Mouse (Mus musculus): Measurements from ENCODE around the gene Gm14214. TPM values are rescaled to one million over a fixed set of nuclear protein-coding genes. Genes with fewer than 3 reads are reported as not detected.

The Gm14214 gene
- not detected for total RNA-seq (2021)
- long read RNA-seq, experiment 1 = 0 reads
- long read RNA-seq, experiment 2 = 0 reads

GRCm38 (mm10) chr2:154769930-154770329 lies at the start of gene Gm14214:
Gene Gm14214 (minus strand): TSS chr2:154770030.
- no peak for DNase-seq

DNA sequence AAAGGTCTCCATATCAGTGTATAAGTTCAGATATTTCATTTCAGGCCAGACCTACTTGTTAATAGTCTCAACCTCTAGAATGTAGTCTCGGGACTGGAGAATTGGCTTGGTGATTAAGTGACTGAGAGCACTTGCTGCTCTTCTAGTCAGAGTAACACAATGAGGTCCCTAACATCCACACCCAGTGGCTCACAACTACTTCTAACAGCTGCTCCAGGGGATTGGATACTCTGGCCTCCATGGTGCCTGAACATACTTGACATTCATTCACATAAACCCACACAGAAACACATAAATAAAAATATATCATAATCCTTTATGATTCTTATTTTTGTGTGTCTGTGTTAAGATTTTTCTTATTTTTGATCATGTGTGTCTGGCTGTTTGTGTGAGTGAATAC lies 48.8 kb upstream of the Gm14214 start:
- no peak for DNase-seq

DNA sequence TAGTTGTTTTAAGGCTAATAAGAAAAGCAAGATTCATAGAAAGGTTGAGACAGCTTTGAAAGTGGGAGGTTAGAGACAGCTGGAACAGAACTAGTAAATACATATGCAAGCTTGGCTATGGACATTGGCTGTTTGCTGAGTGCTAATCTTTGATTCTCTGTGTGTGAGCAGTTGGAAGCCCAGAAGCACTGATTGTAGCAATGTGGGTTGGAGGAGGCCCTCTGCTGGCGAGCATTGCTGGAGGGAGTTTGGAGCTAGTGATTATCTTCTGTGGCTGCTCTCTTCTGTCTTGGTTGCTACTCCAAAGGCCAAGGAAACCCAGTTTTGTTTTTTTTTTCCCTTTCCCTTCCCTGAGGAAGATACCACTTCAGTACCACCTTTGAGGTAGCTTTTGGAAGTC lies 48.0 kb upstream of the Gm14214 start:
- peak; percentile 33 to 62 for DNase-seq

DNA sequence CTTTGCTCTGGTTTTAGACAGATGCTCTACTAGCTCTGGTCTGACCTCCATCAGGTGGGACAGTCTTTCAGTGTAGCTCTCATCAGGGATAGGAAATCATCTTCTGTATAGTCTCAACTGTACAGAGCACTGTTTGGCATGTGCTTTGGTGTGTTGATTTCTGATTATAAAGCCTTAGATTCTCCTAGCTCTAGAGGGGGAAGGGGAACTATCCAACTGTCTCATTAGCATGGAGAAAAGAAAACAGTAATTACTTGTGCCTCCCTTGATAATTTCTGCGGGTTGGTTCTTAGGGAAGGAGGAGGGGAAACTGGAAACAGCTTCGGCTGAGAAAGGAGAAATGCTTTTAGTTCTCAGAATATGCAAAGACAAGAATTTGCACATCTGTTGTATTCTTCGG lies 47.3 kb upstream of the Gm14214 start:
- no peak for DNase-seq

DNA sequence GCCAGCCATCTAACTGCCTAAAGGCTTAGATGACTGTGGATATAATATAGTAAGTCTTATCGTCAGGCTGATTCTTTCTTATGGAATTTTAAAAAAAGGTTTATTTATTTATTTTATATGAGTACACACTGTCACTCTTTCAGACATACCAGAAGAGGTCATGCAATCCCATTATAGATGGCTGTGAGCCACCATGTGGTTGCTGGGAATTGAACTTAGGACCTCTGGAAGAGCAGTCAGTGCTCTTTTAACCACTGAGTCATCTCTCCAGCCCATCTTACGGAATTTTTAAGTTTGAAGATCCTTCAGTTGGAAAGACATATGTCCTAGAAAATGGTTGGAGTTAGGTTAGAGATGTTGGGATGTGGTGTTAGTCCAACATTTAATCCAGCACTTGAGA lies 43.6 kb upstream of the Gm14214 start:
- no peak for DNase-seq

GRCm38 (mm10) chr2:154810821-154811220 lies 41.0 kb upstream of the Gm14214 start:
- no peak for DNase-seq

GRCm38 (mm10) chr2:154809107-154809762 lies 39.4 kb upstream of the Gm14214 start:
- peak; percentile 38 to 63 for DNase-seq

- no peak for DNase-seq
Observed at GRCm38 (mm10) chr2:154807689-154808088, 37.9 kb upstream of the Gm14214 start.

DNA sequence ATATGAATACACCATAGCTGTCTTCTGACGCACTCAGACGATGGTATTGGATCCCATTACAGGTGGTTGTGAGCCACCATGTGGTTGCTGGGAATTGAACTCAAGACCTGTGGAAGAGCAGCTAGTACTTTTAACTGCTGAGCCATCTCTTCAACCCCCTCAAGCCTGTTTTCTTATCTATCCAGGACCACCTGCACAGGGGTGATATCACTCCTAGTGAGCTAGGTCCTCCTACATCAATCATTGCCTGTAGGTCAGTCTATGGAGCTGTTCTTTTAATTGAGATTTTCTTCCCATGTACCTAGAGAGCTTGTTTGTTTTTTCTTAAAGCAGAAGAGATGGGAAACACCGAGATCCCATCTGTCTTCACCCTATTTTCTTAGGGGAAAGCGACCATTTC lies 34.0 kb upstream of the Gm14214 start:
- DNase-seq = no peak

DNA sequence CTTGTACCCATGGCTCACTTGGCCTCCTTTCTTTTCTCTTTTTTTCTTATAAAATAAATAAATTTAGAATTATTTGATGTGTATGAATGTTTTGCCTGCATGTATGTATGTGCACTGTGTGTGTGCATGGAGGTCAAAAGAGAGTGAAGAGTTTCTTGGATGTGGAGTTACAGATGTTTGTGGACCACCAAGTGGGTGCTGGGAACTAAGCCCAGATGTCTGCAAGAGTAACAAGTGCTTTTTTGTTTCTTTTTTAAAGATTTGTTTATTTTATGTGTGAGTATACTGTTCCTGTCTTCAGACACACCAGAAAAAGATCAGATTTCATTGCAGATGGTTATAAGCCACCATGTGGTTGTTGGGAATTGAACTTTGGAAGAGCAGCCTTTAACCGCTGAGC lies 33.5 kb upstream of the Gm14214 start:
- no peak for DNase-seq

- peak; percentile 86 to 91 for DNase-seq
Observed at GRCm38 (mm10) chr2:154791661-154792642, 22.1 kb upstream of the Gm14214 start.

GRCm38 (mm10) chr2:154790656-154791483 lies 21.0 kb upstream of the Gm14214 start, which contains the start of the genes Raly and a:
Gene Raly (plus strand): TSS chr2:154791096.
Gene a (plus strand): TSS chr2:154791402.
- peak; percentile 95 to 99 for DNase-seq

GRCm38 (mm10) chr2:154789977-154790655 lies 20.3 kb upstream of the Gm14214 start:
- DNase-seq = no peak

DNA sequence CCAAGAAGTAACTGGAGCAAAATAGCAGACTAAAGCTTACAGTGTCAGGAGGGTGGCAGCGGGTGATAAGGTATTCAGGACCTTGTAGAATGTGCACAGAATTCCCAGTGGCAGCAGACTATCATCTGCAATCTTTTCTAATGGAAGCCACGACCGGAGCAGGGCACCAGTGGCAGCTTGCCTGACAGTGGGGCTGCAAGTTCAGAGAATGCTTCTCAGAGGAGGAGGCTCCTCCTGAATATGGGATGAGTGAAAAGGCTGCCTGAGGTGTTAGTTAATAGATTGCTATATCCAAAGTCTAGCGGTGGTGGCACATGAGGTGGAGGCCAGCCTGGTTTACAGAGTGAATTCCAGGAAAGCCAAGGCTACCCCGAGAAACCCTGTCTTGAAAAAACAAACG lies 19.6 kb upstream of the Gm14214 start:
- no peak for DNase-seq

DNA sequence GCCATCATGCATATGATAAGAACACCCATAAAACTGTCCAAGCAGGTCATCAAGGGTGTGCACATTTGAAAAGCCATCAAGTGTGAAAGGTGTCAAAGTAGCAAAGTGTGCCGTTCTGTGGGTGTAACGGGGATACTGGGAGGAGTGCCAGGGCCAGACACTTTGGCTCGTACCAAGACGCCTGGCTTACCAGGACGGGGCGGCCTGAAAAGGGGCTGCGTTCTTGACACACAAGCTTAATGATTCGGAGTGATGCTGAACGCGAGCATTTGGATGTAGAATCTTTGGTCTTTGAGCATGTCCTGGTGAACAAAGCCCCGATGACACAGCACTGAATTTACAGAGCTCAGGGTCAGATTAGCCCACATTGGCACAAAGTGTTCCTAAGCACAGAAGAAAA lies 16.9 kb upstream of the Gm14214 start:
- no peak for DNase-seq

DNA sequence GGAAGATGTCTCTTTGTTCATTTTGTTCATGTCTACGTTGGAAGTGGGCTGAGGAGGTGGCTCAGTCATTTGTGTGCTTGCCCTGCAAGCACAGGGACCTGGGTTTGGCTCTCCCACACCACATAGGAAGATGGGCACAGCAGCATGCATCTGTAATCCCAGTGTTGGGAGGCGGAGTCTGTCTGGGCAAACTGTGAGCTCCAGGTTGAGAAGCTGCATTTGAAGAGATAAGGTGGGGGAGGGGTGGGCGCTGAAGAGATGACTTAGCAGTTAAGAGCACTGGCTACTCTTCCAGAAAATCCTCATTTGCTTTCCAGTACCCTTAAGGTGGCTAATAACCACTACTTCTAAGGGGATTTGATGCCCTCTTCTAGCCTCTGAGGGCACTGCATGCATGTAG lies 16.4 kb upstream of the Gm14214 start:
- DNase-seq = no peak

GRCm38 (mm10) chr2:154785284-154785683 lies 15.5 kb upstream of the Gm14214 start:
- no peak for DNase-seq

DNA sequence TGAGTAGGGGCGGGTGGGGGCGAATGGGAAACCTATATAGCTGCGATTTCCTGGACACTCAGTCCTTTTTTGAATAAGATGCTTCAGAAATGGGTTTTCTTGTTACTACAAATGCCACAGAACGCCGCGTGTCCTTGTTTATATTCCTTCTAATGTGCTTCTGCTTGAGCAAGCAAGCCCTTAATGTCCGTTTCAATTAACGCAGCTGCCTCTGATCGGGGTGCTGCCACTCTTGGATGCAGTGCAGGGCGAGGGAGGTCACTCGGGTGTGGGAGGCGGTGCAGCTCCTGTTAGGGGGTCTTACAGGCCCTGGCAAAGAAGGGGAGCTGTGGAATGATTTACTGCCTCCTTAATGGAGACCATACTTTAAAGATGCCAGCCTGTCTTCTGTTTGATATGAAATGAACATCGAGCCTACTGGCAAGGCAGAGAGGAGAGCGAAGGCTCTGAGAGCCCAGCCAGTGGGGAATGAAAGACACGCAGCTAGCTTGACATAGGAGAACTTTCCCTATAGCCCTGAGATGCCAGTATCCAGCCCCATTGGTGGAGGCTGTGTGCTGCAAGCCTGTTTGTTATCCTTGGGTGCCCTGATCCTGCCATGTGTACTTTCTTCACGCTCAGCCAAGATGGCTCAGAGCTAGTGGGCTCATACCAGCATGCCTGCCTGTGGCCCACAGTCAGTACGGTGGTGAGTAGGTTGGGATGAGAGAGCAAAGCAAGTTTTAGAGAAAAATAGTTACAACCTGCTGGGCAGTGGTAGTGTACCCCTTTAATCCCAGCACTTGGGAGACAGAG lies 13.2 kb upstream of the Gm14214 start:
- no peak for DNase-seq

- no peak for DNase-seq
Observed at GRCm38 (mm10) chr2:154782361-154782760, 12.5 kb upstream of the Gm14214 start.

DNA sequence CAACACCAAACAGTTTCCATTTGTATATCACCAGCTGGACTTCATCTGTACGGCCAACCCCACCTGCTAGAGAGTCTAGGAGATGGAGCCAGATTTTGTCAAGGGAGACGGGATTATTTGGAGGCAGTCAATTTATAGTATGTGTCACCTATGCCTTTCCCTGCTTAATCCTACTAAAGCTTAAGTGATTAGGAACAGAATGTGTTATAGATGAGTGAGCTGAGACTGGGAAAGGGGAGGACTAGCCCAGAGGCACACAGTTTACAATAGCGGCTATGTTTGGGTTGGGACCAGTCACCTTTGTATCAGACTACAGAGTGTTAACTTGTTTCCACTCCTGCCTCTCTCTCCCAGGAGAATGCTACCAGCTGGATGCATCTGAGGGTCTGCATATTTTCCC lies 9.8 kb upstream of the Gm14214 start:
- no peak for DNase-seq

- DNase-seq = no peak
Observed at GRCm38 (mm10) chr2:154776496-154776895, 6.7 kb upstream of the Gm14214 start.
